In genomic region chr11:16258300-16258699, GRCm38 (mm10) we compare ENCODE assay signal across 12 mouse cellular contexts. TPM values are rescaled to one million over a fixed set of nuclear protein-coding genes. Genes with fewer than 3 reads are reported as not detected.
DNase-seq lines count a peak whose midpoint lies in the region; ATAC-seq and TF ChIP-seq lines count a peak whose summit lies in the region.
"Had no signal": no experiment of that assay in that cellular context is flagged by ENCODE, and none has a peak within 500 bp of the region (broad histone marks: within the 10 kb centered on the region; RNA-seq: fewer than 3 reads in every experiment).

No protein-coding gene starts in this region.

- 29% methylated on average over 1 of the region's 1 CpGs for WGBS in forebrain, embryonic 15.5 days
- WGBS in limb, embryonic 10.5 days = 27% methylated on average over 1 of the region's 1 CpGs
- 32% methylated on average over 1 of the region's 1 CpGs for WGBS in liver, postnatal 0 days (ENCODE audit: insufficient replicate concordance)

- H3K27ac ChIP-seq in forebrain, embryonic 15.5 days (replicated peaks) = peak overlapping the region; percentile 84
- H3K27ac ChIP-seq in limb, embryonic 10.5 days = no peak overlapping the region
- no peak overlapping the region for H3K27ac ChIP-seq in liver, postnatal 0 days (ENCODE audit: low read depth)
- H3K27ac ChIP-seq: gastrocnemius, adult 2 months; liver, embryonic 14.5 days had no signal

- H3K4me3 ChIP-seq in forebrain, embryonic 15.5 days = peak overlapping the region; percentile 68
- peak overlapping the region; percentile 59; the same call in 1 of the 2 replicates for H3K4me3 ChIP-seq in limb, embryonic 10.5 days
- H3K4me3 ChIP-seq in liver, postnatal 0 days (ENCODE audit: low read depth, low read length) = no peak overlapping the region
- H3K4me3 ChIP-seq: myocyte had no signal

- no peaks in the 10 kb centered on the region for H3K36me3 ChIP-seq in forebrain, embryonic 15.5 days
- no peaks in the 10 kb centered on the region for H3K36me3 ChIP-seq in limb, embryonic 10.5 days
- H3K36me3 ChIP-seq in liver, postnatal 0 days (replicated peaks; ENCODE audit: insufficient read depth, low read length) = no peaks in the 10 kb centered on the region

- peaks cover 19% of the 10 kb centered on the region for H3K4me1 ChIP-seq in forebrain, embryonic 15.5 days
- peaks cover 8% of the 10 kb centered on the region; the same call in 1 of the 2 replicates for H3K4me1 ChIP-seq in limb, embryonic 10.5 days
- H3K4me1 ChIP-seq in liver, postnatal 0 days (ENCODE audit: insufficient read depth) = no peaks in the 10 kb centered on the region

- TF ChIP-seq CTCF in liver, postnatal 0 days (IDR thresholded peaks at IDR 0.05; ENCODE audit: low read depth) = no peak

- DNase-seq in cerebellum, adult 9-11 months = peak; percentile 11
- DNase-seq in cerebellum, postnatal 4 days (ENCODE audit: low spot score in 2 of 2) = no peak
- DNase-seq in limb, embryonic 10.5 days (ENCODE audit: low spot score) = peak; percentile 30
- DNase-seq in retina, postnatal 1 day = peak; percentile 12
- no peak for DNase-seq in spleen, postnatal 10 days (ENCODE audit: low spot score in 2 of 2)
- DNase-seq in cerebellum, adult 8-10 months = no peak
- DNase-seq in liver, postnatal 0 days = no peak
- DNase-seq: thymus, adult 2 months had no signal

- peak overlapping the region; percentile 71 for H3K9ac ChIP-seq in forebrain, embryonic 15.5 days (replicated peaks)
- no peak overlapping the region for H3K9ac ChIP-seq in liver, postnatal 0 days (replicated peaks)
- H3K9ac ChIP-seq: liver, embryonic 14.5 days had no signal

- peak overlapping the region; percentile 88 for H3K4me2 ChIP-seq in forebrain, embryonic 15.5 days (replicated peaks)
- no peak overlapping the region for H3K4me2 ChIP-seq in liver, postnatal 0 days (ENCODE audit: low read depth, low read length)

- H3K27me3 ChIP-seq in forebrain, embryonic 15.5 days = peaks cover 6% of the 10 kb centered on the region; the same call in 1 of the 2 replicates
- peaks cover 52% of the 10 kb centered on the region for H3K27me3 ChIP-seq in limb, embryonic 10.5 days (ENCODE audit: low read depth, poor library complexity, severe bottlenecking)
- H3K27me3 ChIP-seq in liver, postnatal 0 days (ENCODE audit: insufficient read depth, low read length) = peaks cover 37% of the 10 kb centered on the region

- TF ChIP-seq EP300 in liver, postnatal 0 days (IDR thresholded peaks at IDR 0.05; ENCODE audit: low read depth) = no peak

- H3K9me3 ChIP-seq in forebrain, embryonic 15.5 days = no peaks in the 10 kb centered on the region
- no peaks in the 10 kb centered on the region for H3K9me3 ChIP-seq in limb, embryonic 10.5 days (replicated peaks)
- no peaks in the 10 kb centered on the region for H3K9me3 ChIP-seq in liver, postnatal 0 days (ENCODE audit: low read length)

- ATAC-seq in forebrain, embryonic 15.5 days (replicated peaks) = no peak
- ATAC-seq in liver, postnatal 0 days = no peak

RNA-seq across cellular contexts. Expression of gene Vstm2a, which starts 0.8 kb away (rescaled TPM):
- polyA plus RNA-seq in forebrain, embryonic 15.5 days (2015; fragmentation: Nextera tagmentation; extraction: Ambion mirVana) = 45.7 TPM in 2 replicates
- polyA plus RNA-seq in limb, embryonic 10.5 days (2016; fragmentation: Nextera tagmentation; extraction: Ambion mirVana) = 0.48 and 0.74 TPM in 2 replicates
- polyA plus RNA-seq in liver, postnatal 0 days (2015; fragmentation: Nextera tagmentation; extraction: Ambion mirVana) = not detected in 2 replicates
- polyA plus RNA-seq: myocyte had no signal

Comparison
In these comparisons a context has a peak if more than half of its experiments do, and no peak if none do; other contexts are left out.
1. DNase-seq: peak in cerebellum, adult 9-11 months (single experiment), limb, embryonic 10.5 days (single experiment) and retina, postnatal 1 day (single experiment); none in cerebellum, postnatal 4 days (0 of 2), spleen, postnatal 10 days (0 of 2), cerebellum, adult 8-10 months (single experiment) and liver, postnatal 0 days (single experiment).
2. RNA of gene Vstm2a, which starts 0.8 kb away (polyA plus RNA-seq): 45.7 TPM in forebrain, embryonic 15.5 days; 0.48 to 0.74 TPM in limb, embryonic 10.5 days and not detected in liver, postnatal 0 days; every median in the first group is over 10 times any median in the second.